Mouse (Mus musculus): Measurements from ENCODE around the gene Gcsh.

- TF ChIP-seq EP300 (IDR thresholded peaks at IDR 0.05; ENCODE audit: low read length) (no peak), USF1 (IDR thresholded peaks at IDR 0.05; ENCODE audit: low read depth, low read length) (no peak), NRF1 (IDR thresholded peaks at IDR 0.05; ENCODE audit: low read depth, low read length) (no peak), UBTF (IDR thresholded peaks at IDR 0.05; ENCODE audit: low read depth, low read length) (no peak), ELF1 (IDR thresholded peaks at IDR 0.05; ENCODE audit: low read depth, low read length) (no peak), CTCF (conservative IDR thresholded peaks at IDR 0.05 in 1 of 2, IDR thresholded peaks at IDR 0.05 in 1 of 2; ENCODE audit: low read depth in 2 of 2, low read length in 2 of 2) (no peak), MXI1 (IDR thresholded peaks at IDR 0.05; ENCODE audit: low read depth, low read length) (no peak), ZC3H11A (IDR thresholded peaks at IDR 0.05; ENCODE audit: low read depth, low read length) (no peak), PAX5 (IDR thresholded peaks at IDR 0.05; ENCODE audit: low read length) (no peak), POLR2A (IDR thresholded peaks at IDR 0.05; ENCODE audit: low read depth, low read length) (no peak), MYC (IDR thresholded peaks at IDR 0.05; ENCODE audit: low read depth, low read length) (no peak)
Observed at GRCm38 (mm10) chr8:116951778-116952177, 41.6 kb downstream of the Gcsh start.
